Mouse (Mus musculus): ENCODE data around the gene Pop7. TPM values are rescaled to one million over a fixed set of nuclear protein-coding genes. Genes with fewer than 3 reads are reported as not detected.

The Pop7 gene
- polyA plus RNA-seq, 1 experiment from 2014 or later: 59.9 TPM

GRCm38 (mm10) chr5:137524251-137524515, 21.9 kb upstream of the Pop7 start:
- no peak overlapping the region for H3K4me3 ChIP-seq
- DNase-seq (ENCODE audit: low spot score): no peak
- peaks cover 30% of the 10 kb centered on the region for H3K4me1 ChIP-seq
- no peaks in the 10 kb centered on the region for H3K9me3 ChIP-seq
- peaks cover 99% of the 10 kb centered on the region for H3K36me3 ChIP-seq (replicated peaks)
- 87% methylated on average over 8 of the region's 8 CpGs for WGBS
- no peaks in the 10 kb centered on the region for H3K27me3 ChIP-seq (replicated peaks; ENCODE audit: low read depth, poor library complexity, severe bottlenecking)
- H3K27ac ChIP-seq (replicated peaks): no peak overlapping the region

GRCm38 (mm10) chr5:137523396-137524250, 21.3 kb upstream of the Pop7 start:
- Histone ChIP-seq H3K4me3 (no peak overlapping the region), H3K4me1 (peaks cover 27% of the 10 kb centered on the region), H3K36me3 (replicated peaks) (peaks cover 99% of the 10 kb centered on the region), H3K27me3 (replicated peaks; ENCODE audit: low read depth, poor library complexity, severe bottlenecking) (no peaks in the 10 kb centered on the region), H3K27ac (replicated peaks) (no peak overlapping the region), H3K9me3 (no peaks in the 10 kb centered on the region)
- 84% methylated on average over 25 of the region's 25 CpGs for WGBS
- no peak for DNase-seq (ENCODE audit: low spot score)

- DNase-seq (ENCODE audit: low spot score): no peak
- Histone ChIP-seq H3K9me3 (no peaks in the 10 kb centered on the region), H3K4me1 (peaks cover 27% of the 10 kb centered on the region), H3K27ac (replicated peaks) (no peak overlapping the region), H3K4me3 (peak overlapping the region; percentile 23; the same call in 1 of the 2 replicates), H3K27me3 (replicated peaks; ENCODE audit: low read depth, poor library complexity, severe bottlenecking) (no peaks in the 10 kb centered on the region), H3K36me3 (replicated peaks) (peaks cover 99% of the 10 kb centered on the region)
- 72% methylated on average over 11 of the region's 11 CpGs for WGBS
Measured at GRCm38 (mm10) chr5:137522711-137523110, 20.4 kb upstream of the Pop7 start.

GRCm38 (mm10) chr5:137521861-137522260, 19.5 kb upstream of the Pop7 start:
- Histone ChIP-seq H3K36me3 (replicated peaks) (peaks cover 99% of the 10 kb centered on the region), H3K9me3 (no peaks in the 10 kb centered on the region), H3K4me1 (peaks cover 22% of the 10 kb centered on the region), H3K27me3 (replicated peaks; ENCODE audit: low read depth, poor library complexity, severe bottlenecking) (no peaks in the 10 kb centered on the region), H3K4me3 (no peak overlapping the region), H3K27ac (replicated peaks) (no peak overlapping the region)
- 81% methylated on average over 9 of the region's 9 CpGs for WGBS
- no peak for DNase-seq (ENCODE audit: low spot score)

- Histone ChIP-seq H3K9me3 (no peaks in the 10 kb centered on the region), H3K4me1 (peaks cover 11% of the 10 kb centered on the region), H3K36me3 (replicated peaks) (peaks cover 86% of the 10 kb centered on the region), H3K27ac (replicated peaks) (no peak overlapping the region), H3K4me3 (no peak overlapping the region), H3K27me3 (replicated peaks; ENCODE audit: low read depth, poor library complexity, severe bottlenecking) (no peaks in the 10 kb centered on the region)
- WGBS: 92% methylated on average over 27 of the region's 27 CpGs
- no peak for DNase-seq (ENCODE audit: low spot score)
Measured at GRCm38 (mm10) chr5:137519691-137520550, 17.6 kb upstream of the Pop7 start.

- WGBS: 75% methylated on average over 5 of the region's 5 CpGs
- peaks cover 84% of the 10 kb centered on the region for H3K36me3 ChIP-seq (replicated peaks)
- peaks cover 18% of the 10 kb centered on the region for H3K4me1 ChIP-seq
- DNase-seq (ENCODE audit: low spot score): peak; percentile 41
- H3K9me3 ChIP-seq: no peaks in the 10 kb centered on the region
- H3K27ac ChIP-seq (replicated peaks): no peak within 1 kb of the TSS
- no peaks in the 10 kb centered on the region for H3K27me3 ChIP-seq (replicated peaks; ENCODE audit: low read depth, poor library complexity, severe bottlenecking)
- H3K4me3 ChIP-seq: no peak within 1 kb of the TSS
Measured at GRCm38 (mm10) chr5:137518436-137518835, 16.1 kb upstream of the Pop7 start, which contains the start of gene Gigyf1. Gigyf1 (plus strand) TSS chr5:137518548.

GRCm38 (mm10) chr5:137514811-137515210, 12.5 kb upstream of the Pop7 start:
- peaks cover 47% of the 10 kb centered on the region for H3K4me1 ChIP-seq
- H3K27ac ChIP-seq (replicated peaks): no peak overlapping the region
- 93% methylated on average over 3 of the region's 3 CpGs for WGBS

GRCm38 (mm10) chr5:137513951-137514721, 11.8 kb upstream of the Pop7 start:
- no peak for DNase-seq (ENCODE audit: low spot score)
- Histone ChIP-seq H3K27me3 (replicated peaks; ENCODE audit: low read depth, poor library complexity, severe bottlenecking) (no peaks in the 10 kb centered on the region), H3K27ac (replicated peaks) (no peak overlapping the region; the same call in 1 of the 2 replicates), H3K9me3 (no peaks in the 10 kb centered on the region), H3K4me1 (peaks cover 50% of the 10 kb centered on the region), H3K36me3 (replicated peaks) (peaks cover 48% of the 10 kb centered on the region), H3K4me3 (peak overlapping the region; percentile 30; the same call in 1 of the 2 replicates)
- 91% methylated on average over 12 of the region's 12 CpGs for WGBS

More at GRCm38 (mm10) chr5:137514811-137515210, 12.5 kb upstream of the Pop7 start:
- no peaks in the 10 kb centered on the region for H3K27me3 ChIP-seq (replicated peaks; ENCODE audit: low read depth, poor library complexity, severe bottlenecking)
- H3K9me3 ChIP-seq: no peaks in the 10 kb centered on the region
- peaks cover 55% of the 10 kb centered on the region for H3K36me3 ChIP-seq (replicated peaks)
- no peak overlapping the region for H3K4me3 ChIP-seq
- DNase-seq (ENCODE audit: low spot score): no peak

- Histone ChIP-seq H3K27me3 (replicated peaks; ENCODE audit: low read depth, poor library complexity, severe bottlenecking) (no peaks in the 10 kb centered on the region), H3K4me3 (peak overlapping the region; percentile 99; the same call in 1 of the 2 replicates), H3K9me3 (no peaks in the 10 kb centered on the region), H3K4me1 (peaks cover 50% of the 10 kb centered on the region), H3K27ac (replicated peaks) (no peak overlapping the region), H3K36me3 (replicated peaks) (peaks cover 38% of the 10 kb centered on the region)
- WGBS: 77% methylated on average over 11 of the region's 11 CpGs
- DNase-seq (ENCODE audit: low spot score): peak; percentile 80
Measured at GRCm38 (mm10) chr5:137512847-137513794, 10.8 kb upstream of the Pop7 start.

GRCm38 (mm10) chr5:137511706-137512105, 9.4 kb upstream of the Pop7 start:
- peaks cover 50% of the 10 kb centered on the region for H3K4me1 ChIP-seq

GRCm38 (mm10) chr5:137510573-137511390, 8.5 kb upstream of the Pop7 start:
- Histone ChIP-seq H3K4me1 (peaks cover 47% of the 10 kb centered on the region), H3K9me3 (no peaks in the 10 kb centered on the region), H3K4me3 (peak overlapping the region; percentile 99), H3K27me3 (replicated peaks; ENCODE audit: low read depth, poor library complexity, severe bottlenecking) (no peaks in the 10 kb centered on the region), H3K36me3 (replicated peaks) (peaks cover 23% of the 10 kb centered on the region), H3K27ac (replicated peaks) (peak overlapping the region; percentile 99)
- 1% methylated on average over 77 of the region's 83 CpGs for WGBS
- no peak for DNase-seq (ENCODE audit: low spot score)

More at GRCm38 (mm10) chr5:137511706-137512105, 9.4 kb upstream of the Pop7 start:
- H3K27me3 ChIP-seq (replicated peaks; ENCODE audit: low read depth, poor library complexity, severe bottlenecking): no peaks in the 10 kb centered on the region
- no peaks in the 10 kb centered on the region for H3K9me3 ChIP-seq
- peak overlapping the region; percentile 99; the same call in 1 of the 2 replicates for H3K27ac ChIP-seq (replicated peaks)
- DNase-seq (ENCODE audit: low spot score): no peak
- peaks cover 24% of the 10 kb centered on the region for H3K36me3 ChIP-seq (replicated peaks)
- H3K4me3 ChIP-seq: peak overlapping the region; percentile 99
- WGBS: 80% methylated on average over 3 of the region's 3 CpGs
